Mouse (Mus musculus) hindbrain, embryonic 16.5 days (tissue): Measurements from ENCODE around the gene Rptor. TPM values are rescaled to one million over a fixed set of nuclear protein-coding genes. Genes with fewer than 3 reads are reported as not detected.

Source experiments
- ATAC-seq: fragments of 200-750 bp; cut with Nextera tagmentation; 2 replicates; pipeline ENCODE4 v1.8.0; 2017; ENCODE audit warnings: moderate TSS enrichment, moderate library complexity
- H3K27ac ChIP-seq: fragments of 300-500 bp; sonication (generic); 2 replicates; pipeline ENCODE4 v1.5.1; 2014; ENCODE audit warnings: low read depth, mild to moderate bottlenecking, control low read depth, low read length, moderate library complexity
- H3K27me3 ChIP-seq: fragments of 300-500 bp; sonication (generic); replicated peaks from 2 replicates; pipeline ENCODE4 v1.6.1; 2014; ENCODE audit warnings: low read length; ENCODE audit not compliant: control insufficient read depth, insufficient read depth
- H3K36me3 ChIP-seq: fragments of 300-500 bp; sonication (generic); 2 replicates; pipeline ENCODE4 v1.6.1; 2014; ENCODE audit warnings: mild to moderate bottlenecking, low read length, moderate library complexity, mixed read lengths; ENCODE audit not compliant: control insufficient read depth, insufficient read depth
- H3K4me1 ChIP-seq: fragments of 300-500 bp; sonication (generic); 2 replicates; pipeline ENCODE4 v1.6.1; 2014; ENCODE audit warnings: low read depth, low read length; ENCODE audit not compliant: control insufficient read depth, insufficient read depth
- H3K4me2 ChIP-seq: fragments of 300-500 bp; sonication (generic); 2 replicates; pipeline ENCODE4 v1.6.1; 2014; ENCODE audit warnings: mild to moderate bottlenecking, low read length, control low read depth, moderate library complexity
- H3K4me3 ChIP-seq: fragments of 300-500 bp; sonication (generic); 2 replicates; pipeline ENCODE4 v1.5.1; 2014; ENCODE audit warnings: mild to moderate bottlenecking, low read length, control low read depth, moderate library complexity
- H3K9ac ChIP-seq: fragments of 300-500 bp; sonication (generic); 2 replicates; pipeline ENCODE4 v1.6.1; 2014; ENCODE audit warnings: low read depth, mild to moderate bottlenecking, control low read depth, low read length, moderate library complexity
- H3K9me3 ChIP-seq: fragments of 300-500 bp; sonication (generic); 2 replicates; pipeline ENCODE4 v1.6.1; 2014; ENCODE audit warnings: mild to moderate bottlenecking, low read length, moderate library complexity; ENCODE audit not compliant: control insufficient read depth
- WGBS: fragments of 180-500 bp; shearing (Covaris S2); extraction: QIAGEN DNeasy Blood & Tissue Kit; methylation state at CpG from one replicate; pipeline ENCODE4 v1.1.7; 2014; 5-methylcytosine and 5-hydroxymethylcytosine counted together
- polyA plus RNA-seq: library from polyadenylated mRNA; unstranded; fragments of >200 nt; fragmentation: Nextera tagmentation; extraction: Ambion mirVana; gene quantifications from 2 replicates; pipeline ENCODE4 v1.2.1, GENCODE M21; 2015

The Rptor gene
- polyA plus RNA-seq, 1 experiment from 2014 or later = 8.5 TPM

- WGBS = 77% methylated on average over 11 of the region's 11 CpGs
- H3K9me3 ChIP-seq = no peaks in the 10 kb centered on the region
- H3K4me2 ChIP-seq = no peak overlapping the region
- H3K36me3 ChIP-seq = peaks cover 8% of the 10 kb centered on the region; the same call in 1 of the 2 replicates
- H3K4me1 ChIP-seq = no peaks in the 10 kb centered on the region; the same call in none of the 2 replicates
- no peak for ATAC-seq
- H3K27me3 ChIP-seq = no peaks in the 10 kb centered on the region
- H3K27ac ChIP-seq = no peak overlapping the region
- no peak overlapping the region for H3K9ac ChIP-seq
- no peak overlapping the region for H3K4me3 ChIP-seq
Observed at GRCm38 (mm10) chr11:119898976-119899375, 296.3 kb downstream of the Rptor start.

DNA sequence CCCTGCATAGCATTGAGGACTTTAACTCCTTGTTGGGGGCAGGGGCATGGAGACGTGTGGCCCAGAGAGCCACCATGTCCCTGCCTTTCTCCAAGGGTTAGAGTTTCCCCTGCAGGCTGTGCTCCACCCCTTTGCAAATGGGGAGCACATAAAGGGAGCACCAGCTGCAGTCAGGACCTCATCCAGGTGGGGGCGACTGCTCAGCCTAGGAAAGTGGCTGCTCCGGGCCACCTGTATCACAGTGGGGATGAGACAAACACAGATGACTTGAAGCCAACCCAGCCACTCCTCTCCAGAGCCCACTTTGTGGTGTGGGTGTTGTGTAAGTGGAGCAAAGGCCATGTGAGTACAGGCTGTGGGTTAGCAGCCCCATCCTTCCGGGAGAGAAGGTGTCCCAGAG, 298.5 kb downstream of the Rptor start:
- Histone ChIP-seq H3K4me3 (no peak overlapping the region), H3K36me3 (peaks cover 2% of the 10 kb centered on the region; the same call in 1 of the 2 replicates), H3K9me3 (no peaks in the 10 kb centered on the region), H3K27ac (no peak overlapping the region), H3K4me2 (no peak overlapping the region), H3K9ac (no peak overlapping the region), H3K4me1 (peaks cover 4% of the 10 kb centered on the region; the same call in 1 of the 2 replicates), H3K27me3 (no peaks in the 10 kb centered on the region)
- WGBS = 71% methylated on average over 4 of the region's 4 CpGs
- no peak for ATAC-seq

- no peak for ATAC-seq
- H3K4me1 ChIP-seq = peaks cover 4% of the 10 kb centered on the region; the same call in 1 of the 2 replicates
- H3K9me3 ChIP-seq = no peaks in the 10 kb centered on the region
- H3K4me3 ChIP-seq = no peak overlapping the region
- no peaks in the 10 kb centered on the region for H3K27me3 ChIP-seq
- no peak overlapping the region for H3K9ac ChIP-seq
- H3K27ac ChIP-seq = no peak overlapping the region
- H3K36me3 ChIP-seq = no peaks in the 10 kb centered on the region
- 74% methylated on average over 4 of the region's 4 CpGs for WGBS
- no peak overlapping the region for H3K4me2 ChIP-seq
Observed at GRCm38 (mm10) chr11:119902891-119903290, 300.2 kb downstream of the Rptor start.

- Histone ChIP-seq H3K27me3 (0 out of 2 replicates have a peak, but pooled peaks cover 2% of the 10 kb centered on the region), H3K4me2 (no peak overlapping the region), H3K27ac (no peak overlapping the region), H3K4me1 (peaks cover 4% of the 10 kb centered on the region; the same call in 1 of the 2 replicates), H3K4me3 (no peak overlapping the region), H3K9me3 (no peaks in the 10 kb centered on the region), H3K36me3 (no peaks in the 10 kb centered on the region), H3K9ac (0 out of 2 replicates have a peak overlapping the region, but pooled peaks have one; percentile 7)
- WGBS = 38% methylated on average over 5 of the region's 5 CpGs
- peak; percentile 57 for ATAC-seq
Observed at GRCm38 (mm10) chr11:119904621-119905286, 302.0 kb downstream of the Rptor start.

GRCm38 (mm10) chr11:119905794-119906193, 303.1 kb downstream of the Rptor start:
- 0 out of 2 replicates have a peak, but pooled peaks cover 2% of the 10 kb centered on the region for H3K27me3 ChIP-seq
- WGBS = 92% methylated on average over 5 of the region's 5 CpGs
- no peak overlapping the region for H3K4me2 ChIP-seq
- H3K9ac ChIP-seq = no peak overlapping the region
- H3K36me3 ChIP-seq = no peaks in the 10 kb centered on the region
- peaks cover 4% of the 10 kb centered on the region; the same call in 1 of the 2 replicates for H3K4me1 ChIP-seq
- H3K4me3 ChIP-seq = no peak overlapping the region
- H3K27ac ChIP-seq = no peak overlapping the region; the same call in 1 of the 2 replicates
- H3K9me3 ChIP-seq = no peaks in the 10 kb centered on the region
- no peak for ATAC-seq

DNA sequence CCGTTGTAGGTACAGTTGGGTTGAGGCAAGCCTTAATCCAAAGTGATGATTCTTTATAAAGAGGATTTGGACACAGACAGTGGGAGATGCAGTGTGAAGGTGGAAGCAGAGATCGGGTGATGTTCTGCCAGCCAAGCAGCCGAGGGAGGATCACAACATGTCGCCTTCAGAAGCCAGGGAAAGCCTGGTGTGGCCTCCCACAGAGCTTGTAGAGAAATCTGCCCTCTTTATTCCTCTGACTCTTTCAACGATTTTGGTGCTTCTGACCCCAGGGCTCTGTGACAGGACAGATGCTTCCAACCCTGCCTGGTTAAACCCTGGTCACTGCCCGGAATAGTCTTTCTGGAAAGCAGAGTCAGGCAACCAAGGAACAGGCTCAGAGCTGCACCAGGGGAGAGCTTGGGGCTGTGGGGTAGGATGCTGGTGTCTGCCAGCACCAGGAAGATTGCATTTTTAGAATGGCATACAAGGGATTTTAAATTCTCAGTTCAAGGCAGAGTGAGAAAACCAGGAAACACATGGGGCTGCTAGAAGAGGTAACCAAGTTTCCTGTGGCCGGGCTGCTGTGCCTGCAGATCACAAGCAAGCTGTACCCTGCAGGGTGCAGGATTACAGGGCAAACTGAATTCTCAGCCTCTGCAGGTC, 304.4 kb downstream of the Rptor start:
- Histone ChIP-seq H3K4me3 (no peak overlapping the region), H3K9ac (peak overlapping the region; percentile 39), H3K4me1 (peaks cover 4% of the 10 kb centered on the region; the same call in 1 of the 2 replicates), H3K9me3 (no peaks in the 10 kb centered on the region), H3K27me3 (0 out of 2 replicates have a peak, but pooled peaks cover 2% of the 10 kb centered on the region), H3K27ac (no peak overlapping the region), H3K4me2 (no peak overlapping the region), H3K36me3 (no peaks in the 10 kb centered on the region)
- ATAC-seq = no peak
- WGBS = 35% methylated on average over 7 of the region's 7 CpGs

DNA sequence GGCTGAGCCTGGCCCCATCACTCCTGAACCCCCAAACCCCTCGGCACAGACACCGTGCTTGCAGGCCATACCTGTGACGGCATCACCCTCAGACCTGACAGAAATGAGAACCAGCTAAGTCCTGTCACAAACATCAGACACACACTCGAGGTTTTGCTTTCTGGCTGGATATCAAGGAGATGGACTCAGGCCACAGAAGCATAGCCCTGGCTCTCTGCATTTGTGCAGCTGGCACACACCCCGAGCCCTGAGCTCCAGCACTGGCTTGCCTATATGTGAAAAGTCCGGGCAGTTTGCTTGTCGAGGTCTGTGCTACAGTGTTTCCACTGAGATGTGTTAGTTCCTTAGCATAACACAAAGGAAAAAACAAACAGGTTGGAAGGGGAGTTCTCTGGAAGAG, 305.0 kb downstream of the Rptor start:
- WGBS = 41% methylated on average over 7 of the region's 7 CpGs
- Histone ChIP-seq H3K27me3 (0 out of 2 replicates have a peak, but pooled peaks cover 2% of the 10 kb centered on the region), H3K9ac (no peak overlapping the region; the same call in 1 of the 2 replicates)

GRCm38 (mm10) chr11:119909436-119909835, 306.7 kb downstream of the Rptor start:
- peaks cover 13% of the 10 kb centered on the region for H3K4me1 ChIP-seq
- 0 out of 2 replicates have a peak, but pooled peaks cover 2% of the 10 kb centered on the region for H3K27me3 ChIP-seq
- no peaks in the 10 kb centered on the region for H3K9me3 ChIP-seq
- no peak overlapping the region for H3K9ac ChIP-seq
- H3K4me3 ChIP-seq = no peak overlapping the region
- no peak overlapping the region for H3K27ac ChIP-seq
- H3K36me3 ChIP-seq = no peaks in the 10 kb centered on the region
- WGBS = 0% methylated on average over 5 of the region's 5 CpGs
- ATAC-seq = no peak
- H3K4me2 ChIP-seq = peak overlapping the region; percentile 12; the same call in 1 of the 2 replicates

More for the DNA sequence above, 305.0 kb downstream of the Rptor start:
- H3K4me3 ChIP-seq = no peak overlapping the region
- H3K4me1 ChIP-seq = peaks cover 4% of the 10 kb centered on the region
- H3K9me3 ChIP-seq = no peaks in the 10 kb centered on the region
- H3K27ac ChIP-seq = no peak overlapping the region
- no peak for ATAC-seq
- H3K36me3 ChIP-seq = no peaks in the 10 kb centered on the region
- no peak overlapping the region for H3K4me2 ChIP-seq

GRCm38 (mm10) chr11:119912845-119913244, 310.1 kb downstream of the Rptor start:
- Histone ChIP-seq H3K4me3 (peak overlapping the region; percentile 84), H3K9ac (peak overlapping the region; percentile 90), H3K4me2 (peak overlapping the region; percentile 91), H3K9me3 (no peaks in the 10 kb centered on the region), H3K27me3 (0 out of 2 replicates have a peak, but pooled peaks cover 2% of the 10 kb centered on the region), H3K36me3 (peaks cover 12% of the 10 kb centered on the region), H3K4me1 (peaks cover 21% of the 10 kb centered on the region), H3K27ac (peak overlapping the region; percentile 79)
- WGBS = 4% methylated on average over 7 of the region's 7 CpGs
- no peak for ATAC-seq
